Mouse (Mus musculus) hindbrain, embryonic 13.5 days (tissue): Measurements from ENCODE around the gene Glipr2. TPM values are rescaled to one million over a fixed set of nuclear protein-coding genes. Genes with fewer than 3 reads are reported as not detected.

Experiments used
- ATAC-seq: fragments of 200-750 bp; cut with Nextera tagmentation; 2 replicates; pipeline ENCODE4 v1.8.0; 2017; ENCODE audit warnings: moderate TSS enrichment; ENCODE audit not compliant: low FRiP score
- H3K27ac ChIP-seq: fragments of 300-500 bp; sonication (generic); 2 replicates; pipeline ENCODE4 v1.5.1; 2015; ENCODE audit warnings: inconsistent platforms, mild to moderate bottlenecking, moderate library complexity
- H3K27me3 ChIP-seq: fragments of 300-500 bp; sonication (generic); 2 replicates; pipeline ENCODE4 v1.6.1; 2015; ENCODE audit warnings: mild to moderate bottlenecking, inconsistent platforms
- H3K36me3 ChIP-seq: fragments of 300-500 bp; sonication (generic); 2 replicates; pipeline ENCODE4 v1.6.1; 2015; ENCODE audit warnings: mild to moderate bottlenecking, inconsistent platforms
- H3K4me1 ChIP-seq: fragments of 300-500 bp; sonication (generic); replicated peaks from 2 replicates; pipeline ENCODE4 v1.6.1; 2015; ENCODE audit warnings: inconsistent platforms
- H3K4me2 ChIP-seq: fragments of 300-500 bp; sonication (generic); 2 replicates; pipeline ENCODE4 v1.6.1; 2015; ENCODE audit warnings: inconsistent platforms, mild to moderate bottlenecking, moderate library complexity
- H3K4me3 ChIP-seq: fragments of 300-500 bp; sonication (generic); 2 replicates; pipeline ENCODE4 v1.5.1; 2015; ENCODE audit warnings: mild to moderate bottlenecking, inconsistent platforms
- H3K9ac ChIP-seq: fragments of 300-500 bp; sonication (generic); 2 replicates; pipeline ENCODE4 v1.6.1; 2015; ENCODE audit warnings: mild to moderate bottlenecking, inconsistent platforms
- H3K9me3 ChIP-seq: fragments of 300-500 bp; sonication (generic); 2 replicates; pipeline ENCODE4 v1.6.1; 2016; ENCODE audit warnings: inconsistent platforms
- whole genome bisulfite sequencing: fragments of 180-500 bp; shearing (Covaris S2); methylation state at CpG from one replicate; pipeline ENCODE4 v1.1.7; 2015; 5-methylcytosine and 5-hydroxymethylcytosine counted together
- polyA plus RNA-seq: library from polyadenylated mRNA; unstranded; fragments of >200 nt; fragmentation: Nextera tagmentation; extraction: Ambion mirVana; gene quantifications from 2 replicates; pipeline ENCODE4 v1.2.1, GENCODE M21; 2015

Glipr2 gene
- polyA plus RNA-seq, 1 experiment from 2014 or later = 48.5 TPM

DNA sequence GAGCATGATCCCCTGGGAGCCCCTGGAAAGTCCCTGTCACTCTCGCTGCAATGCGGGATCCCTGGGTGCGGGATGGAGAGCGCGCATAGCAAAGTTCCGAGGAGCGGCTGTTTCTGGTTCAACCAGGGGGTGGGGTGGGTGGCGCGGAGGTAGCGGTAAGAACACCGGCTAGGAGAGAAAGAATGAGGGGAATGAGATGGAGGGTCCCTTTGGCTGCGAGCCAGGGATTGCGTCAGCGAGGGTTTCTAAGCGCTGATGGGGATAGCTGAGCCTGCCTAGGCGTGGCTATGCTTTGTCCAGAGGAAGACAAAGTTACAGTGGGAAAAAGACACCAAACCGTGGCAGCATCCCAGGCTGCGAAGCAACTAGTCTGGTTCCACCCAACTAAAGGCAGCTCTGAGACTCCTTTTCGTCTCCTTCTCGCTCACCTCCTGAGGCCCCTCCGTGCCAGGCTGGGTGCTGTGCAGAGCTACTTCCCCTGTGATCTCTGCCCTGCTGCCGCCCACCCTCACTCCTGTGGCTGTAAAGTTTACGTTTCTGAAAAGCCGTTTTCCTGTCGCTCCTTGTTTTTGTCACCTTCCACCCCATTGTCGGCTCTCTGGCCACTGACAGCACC is 753 bp downstream of the Glipr2 start:
- ATAC-seq = peak; percentile 85
- Histone ChIP-seq H3K4me3 (peak overlapping the region; percentile 77), H3K4me2 (peak overlapping the region; percentile 91), H3K4me1 (peaks cover 22% of the 10 kb centered on the region), H3K27ac (peak overlapping the region; percentile 88), H3K27me3 (peaks cover 9% of the 10 kb centered on the region; the same call in 1 of the 2 replicates), H3K9me3 (no peaks in the 10 kb centered on the region), H3K9ac (peak overlapping the region; percentile 87), H3K36me3 (no peaks in the 10 kb centered on the region)
- under 1% methylated on average over 26 of the region's 26 CpGs for WGBS

DNA sequence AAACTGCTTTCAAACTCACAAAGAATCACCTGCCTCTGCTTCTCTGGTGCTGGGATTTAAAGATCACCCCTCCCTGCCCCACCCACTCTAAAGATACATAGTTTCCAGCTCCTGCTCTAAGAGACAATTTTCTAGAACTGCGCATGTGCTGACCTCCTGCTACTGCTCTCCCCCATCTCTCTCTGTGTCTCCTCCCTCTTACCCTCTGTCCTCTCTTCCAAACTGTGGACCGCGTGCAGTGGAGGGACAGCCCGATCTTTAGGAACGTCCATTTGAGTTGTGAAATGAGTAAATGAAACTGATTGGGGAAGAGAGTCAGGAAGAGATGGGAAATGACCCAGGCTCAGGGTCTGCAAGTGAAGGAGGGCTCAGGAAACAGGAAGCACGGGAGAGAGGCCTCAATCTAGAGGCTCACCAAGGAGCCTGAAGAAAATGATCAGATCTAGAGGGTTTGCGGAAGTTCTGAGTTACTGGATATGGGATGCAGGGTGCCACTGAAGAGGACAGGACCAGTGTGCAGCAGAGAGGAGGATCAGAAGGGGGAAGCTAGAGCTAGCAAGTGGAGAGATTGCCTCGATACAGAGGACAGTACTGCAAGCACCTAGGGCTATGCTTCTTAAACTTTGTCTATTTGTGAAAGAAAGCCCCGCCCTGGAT is 2.5 kb downstream of the Glipr2 start:
- Histone ChIP-seq H3K27ac (no peak overlapping the region), H3K27me3 (peaks cover 9% of the 10 kb centered on the region; the same call in 1 of the 2 replicates), H3K9me3 (no peaks in the 10 kb centered on the region), H3K4me1 (peaks cover 25% of the 10 kb centered on the region), H3K9ac (no peak overlapping the region), H3K4me2 (peak overlapping the region; percentile 91), H3K4me3 (no peak overlapping the region), H3K36me3 (no peaks in the 10 kb centered on the region)
- WGBS = 67% methylated on average over 9 of the region's 9 CpGs
- no peak for ATAC-seq

DNA sequence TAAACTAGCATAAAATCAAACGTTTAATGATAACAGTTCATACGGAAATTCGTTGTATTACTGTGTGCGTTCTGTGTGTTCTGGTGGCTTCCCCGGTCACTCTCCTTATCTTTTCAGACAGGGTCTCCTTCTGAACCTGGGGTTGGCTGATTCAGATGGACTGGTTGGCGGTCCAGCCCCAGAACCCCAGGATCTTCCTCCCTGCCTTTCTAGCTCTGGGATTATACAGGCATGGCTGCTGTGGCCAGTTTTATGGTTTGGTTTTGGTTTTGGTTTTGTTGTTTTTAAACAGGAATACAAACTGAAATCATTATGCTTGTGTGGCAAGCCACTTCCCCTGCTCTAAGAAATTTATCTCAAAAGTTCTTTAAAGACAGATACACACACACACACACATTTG is 3.0 kb downstream of the Glipr2 start:
- H3K27ac ChIP-seq = no peak overlapping the region
- peaks cover 28% of the 10 kb centered on the region for H3K4me1 ChIP-seq
- no peak overlapping the region for H3K9ac ChIP-seq
- no peaks in the 10 kb centered on the region for H3K36me3 ChIP-seq
- no peak for ATAC-seq
- no peaks in the 10 kb centered on the region for H3K9me3 ChIP-seq
- 90% methylated on average over 6 of the region's 6 CpGs for WGBS
- no peak overlapping the region for H3K4me3 ChIP-seq
- H3K4me2 ChIP-seq = no peak overlapping the region; the same call in 1 of the 2 replicates
- peaks cover 9% of the 10 kb centered on the region; the same call in 1 of the 2 replicates for H3K27me3 ChIP-seq

DNA sequence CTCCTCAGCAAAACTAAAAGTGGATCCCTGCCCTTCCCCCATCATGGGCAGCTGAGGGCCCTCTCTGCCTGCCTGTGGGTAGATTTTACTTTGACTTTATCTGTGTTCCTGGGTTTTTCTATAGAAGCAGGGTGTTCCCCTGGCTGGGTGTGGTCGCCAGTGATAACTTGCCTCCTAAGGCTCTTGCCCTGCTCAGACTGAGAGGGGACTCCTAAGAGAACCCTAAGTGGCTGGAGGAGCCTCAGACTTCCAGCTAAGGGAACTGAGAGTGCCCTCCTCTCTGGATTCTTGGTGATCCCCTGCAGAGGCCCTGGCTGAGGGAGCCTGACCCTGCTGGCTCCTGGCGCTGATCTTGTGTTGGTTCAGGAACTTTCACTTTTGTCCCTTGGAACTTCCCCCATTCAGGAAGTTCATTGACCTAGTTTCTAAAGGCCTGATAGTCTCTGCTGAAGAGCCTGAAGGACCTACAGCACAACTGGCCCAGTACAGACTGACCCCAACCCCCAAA is 7.2 kb downstream of the Glipr2 start:
- Histone ChIP-seq H3K27me3 (no peaks in the 10 kb centered on the region), H3K36me3 (peaks cover 7% of the 10 kb centered on the region; the same call in 1 of the 2 replicates), H3K4me2 (no peak overlapping the region), H3K9ac (no peak overlapping the region), H3K4me3 (no peak overlapping the region), H3K27ac (no peak overlapping the region), H3K9me3 (no peaks in the 10 kb centered on the region), H3K4me1 (peaks cover 29% of the 10 kb centered on the region)
- no peak for ATAC-seq
- WGBS = 54% methylated on average over 2 of the region's 2 CpGs

DNA sequence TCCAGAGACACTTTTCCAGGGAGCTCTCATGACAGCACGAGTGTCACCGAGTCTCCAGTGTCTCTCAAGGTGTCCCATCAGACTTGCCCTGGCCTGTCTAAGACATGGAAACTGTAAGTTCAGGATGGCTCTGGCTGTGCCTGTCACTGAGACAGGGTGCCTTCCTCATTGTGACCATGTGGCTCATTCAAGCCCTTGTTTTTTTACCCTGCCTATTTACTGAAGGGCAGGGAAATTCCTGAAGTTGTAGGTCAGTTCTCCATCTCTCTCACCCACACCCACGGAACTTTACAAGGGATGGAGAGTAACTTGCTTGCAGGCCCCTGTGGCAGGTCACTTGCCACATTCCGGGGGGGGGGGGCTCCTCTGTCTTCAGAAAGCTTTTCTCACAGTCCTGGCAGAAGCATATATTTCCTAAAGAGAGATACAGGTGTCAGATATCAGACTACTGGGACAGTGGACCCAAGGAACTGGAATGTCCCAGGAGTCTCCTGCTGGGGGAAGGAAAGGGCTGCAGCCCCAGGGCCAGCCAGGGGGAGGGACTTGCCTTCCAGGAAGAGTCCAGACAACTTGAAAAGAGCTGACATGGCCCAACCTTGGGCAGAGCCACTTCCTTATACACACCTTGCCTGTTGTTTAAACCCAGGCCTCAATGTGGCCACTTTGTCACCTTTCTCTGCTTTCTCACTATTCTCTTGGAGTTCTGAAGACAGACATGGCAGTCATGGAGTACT is 7.9 kb downstream of the Glipr2 start:
- Histone ChIP-seq H3K27ac (no peak overlapping the region), H3K4me3 (no peak overlapping the region), H3K4me2 (no peak overlapping the region), H3K36me3 (peaks cover 7% of the 10 kb centered on the region; the same call in 1 of the 2 replicates), H3K4me1 (peaks cover 29% of the 10 kb centered on the region), H3K9me3 (no peaks in the 10 kb centered on the region), H3K27me3 (no peaks in the 10 kb centered on the region), H3K9ac (no peak overlapping the region)
- WGBS = 65% methylated on average over 4 of the region's 4 CpGs
- no peak for ATAC-seq

DNA sequence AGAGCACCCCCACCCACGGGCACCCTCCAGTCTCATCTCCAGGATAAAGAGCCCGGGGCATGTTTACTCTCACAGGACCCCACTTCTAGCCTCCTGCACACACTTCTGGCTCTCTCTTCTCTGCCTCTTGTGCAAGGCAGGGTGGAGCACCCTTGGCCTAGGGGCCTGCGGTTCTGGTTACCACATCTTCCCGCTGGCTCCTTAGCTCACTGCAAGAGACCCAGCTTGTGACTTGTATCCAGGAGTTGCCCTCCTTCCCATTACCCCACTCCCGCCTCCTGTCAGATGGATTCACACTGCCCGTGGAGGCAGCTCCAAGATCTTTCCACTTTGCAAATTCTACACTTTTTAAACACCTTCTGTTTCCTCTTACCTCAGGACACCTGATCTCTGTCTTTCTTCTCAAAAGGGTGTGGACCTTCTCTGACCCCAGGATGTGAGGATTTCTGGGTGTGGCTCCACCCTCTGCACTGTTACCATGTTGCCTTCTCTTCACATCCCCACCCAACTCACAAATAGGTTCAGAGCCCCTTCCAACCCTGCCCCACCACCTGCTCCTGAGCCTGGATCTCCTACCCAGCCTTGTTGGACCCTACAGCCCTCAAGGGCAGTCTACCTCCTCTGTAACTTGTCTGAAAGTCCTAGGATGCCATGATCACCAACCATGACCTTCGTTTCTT is 8.8 kb downstream of the Glipr2 start:
- no peak overlapping the region for H3K9ac ChIP-seq
- ATAC-seq = no peak
- H3K4me2 ChIP-seq = no peak overlapping the region
- 93% methylated on average over 7 of the region's 7 CpGs for WGBS
- no peak overlapping the region for H3K27ac ChIP-seq
- no peaks in the 10 kb centered on the region for H3K27me3 ChIP-seq
- H3K4me3 ChIP-seq = no peak overlapping the region
- peaks cover 13% of the 10 kb centered on the region; the same call in 1 of the 2 replicates for H3K36me3 ChIP-seq
- peaks cover 29% of the 10 kb centered on the region for H3K4me1 ChIP-seq
- no peaks in the 10 kb centered on the region for H3K9me3 ChIP-seq

DNA sequence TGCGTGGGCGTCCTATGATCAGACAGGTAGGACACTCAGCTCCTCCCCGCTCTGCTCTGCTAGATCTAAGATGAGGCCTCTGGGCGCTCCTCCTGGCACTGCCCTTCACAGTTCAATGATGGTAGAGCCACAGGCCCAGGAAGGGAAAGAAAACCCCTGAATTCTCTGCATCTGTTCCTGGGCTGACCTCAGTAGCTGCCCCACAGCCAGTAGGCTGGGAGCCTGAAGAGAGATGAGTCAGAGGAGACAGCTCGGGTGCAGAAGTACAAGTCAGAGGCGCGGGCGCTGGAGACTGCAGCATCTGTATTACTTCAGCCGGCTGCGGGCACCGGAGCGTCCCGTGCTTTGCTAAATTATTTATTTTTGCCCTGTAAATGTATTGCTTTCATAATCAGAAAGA is 11.4 kb downstream of the Glipr2 start:
- Histone ChIP-seq H3K36me3 (peaks cover 14% of the 10 kb centered on the region; the same call in 1 of the 2 replicates), H3K4me1 (peaks cover 45% of the 10 kb centered on the region), H3K9me3 (no peaks in the 10 kb centered on the region), H3K27me3 (no peaks in the 10 kb centered on the region), H3K9ac (peak overlapping the region; percentile 53; the same call in 1 of the 2 replicates), H3K4me3 (no peak overlapping the region), H3K27ac (no peak overlapping the region), H3K4me2 (no peak overlapping the region)
- 54% methylated on average over 13 of the region's 13 CpGs for WGBS
- no peak for ATAC-seq

DNA sequence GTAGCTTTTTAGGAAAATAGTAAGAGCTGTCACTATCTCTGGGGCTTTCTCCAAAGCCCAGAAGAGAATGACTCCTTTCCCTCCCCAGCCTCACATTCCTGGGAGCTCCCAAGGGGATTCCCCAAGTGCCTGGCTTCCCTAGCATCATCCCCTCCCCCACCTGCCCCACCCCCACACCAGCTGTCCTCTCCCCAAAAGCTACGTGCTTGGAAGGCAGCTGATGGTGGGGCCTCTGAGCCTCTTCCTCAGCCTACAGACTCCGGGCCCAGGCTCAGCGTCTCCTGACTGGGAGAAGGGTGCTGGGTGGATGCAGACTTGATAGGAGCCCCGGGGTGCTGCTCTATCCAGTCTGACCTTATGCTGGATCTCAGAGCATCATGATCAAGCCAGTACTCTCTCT is 12.2 kb downstream of the Glipr2 start:
- WGBS = 7% methylated on average over 4 of the region's 4 CpGs
- Histone ChIP-seq H3K4me1 (peaks cover 47% of the 10 kb centered on the region), H3K4me2 (no peak overlapping the region), H3K36me3 (peaks cover 14% of the 10 kb centered on the region; the same call in 1 of the 2 replicates), H3K27me3 (no peaks in the 10 kb centered on the region), H3K4me3 (no peak overlapping the region), H3K9me3 (no peaks in the 10 kb centered on the region), H3K27ac (no peak overlapping the region), H3K9ac (peak overlapping the region; percentile 43; the same call in 1 of the 2 replicates)
- ATAC-seq = no peak

DNA sequence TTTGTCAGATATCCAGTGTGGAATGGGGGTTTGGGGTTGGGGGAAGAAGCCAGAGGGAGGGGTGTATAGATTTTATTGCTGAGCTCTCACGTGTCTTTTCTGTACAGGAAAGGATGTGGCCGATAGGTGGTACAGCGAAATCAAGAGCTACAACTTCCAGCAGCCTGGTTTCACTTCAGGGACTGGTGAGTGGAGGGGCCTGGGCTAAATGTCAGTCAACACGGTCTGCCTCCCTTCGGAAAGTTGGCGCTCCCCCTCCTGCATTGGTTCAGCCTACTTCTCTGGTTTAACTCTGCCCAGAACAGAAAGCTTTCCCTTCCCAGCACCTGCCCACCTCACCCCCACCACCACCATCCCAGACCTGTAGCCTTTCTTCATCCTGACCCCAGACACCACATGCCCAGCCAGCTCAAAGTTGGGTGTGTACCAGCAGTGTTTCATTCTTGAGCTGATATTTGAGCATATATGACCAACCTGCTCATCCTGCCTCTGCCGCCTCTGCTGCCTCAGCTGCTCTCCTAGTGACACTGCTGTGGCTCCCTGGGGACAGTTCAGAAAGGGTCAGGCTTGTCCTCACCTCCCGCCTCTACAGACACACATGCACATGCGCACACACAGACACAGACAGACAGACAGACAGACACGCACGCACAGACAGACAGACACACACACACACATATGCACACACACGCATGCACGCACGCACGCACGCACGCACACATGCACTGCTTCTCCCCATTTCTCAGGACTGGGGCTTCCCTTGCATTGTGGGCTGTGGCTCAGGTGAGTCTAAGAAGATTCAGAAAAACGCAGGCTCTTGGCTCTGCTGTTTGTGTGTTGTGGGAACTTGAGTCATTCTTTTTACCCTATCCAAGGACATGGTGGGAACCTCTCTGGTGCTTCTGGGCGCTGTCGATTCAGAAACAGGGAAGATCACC is 13.5 kb downstream of the Glipr2 start:
- H3K4me1 ChIP-seq = peaks cover 39% of the 10 kb centered on the region
- H3K4me2 ChIP-seq = no peak overlapping the region
- H3K36me3 ChIP-seq = peaks cover 14% of the 10 kb centered on the region; the same call in 1 of the 2 replicates
- no peak overlapping the region for H3K27ac ChIP-seq
- H3K4me3 ChIP-seq = no peak overlapping the region
- no peak for ATAC-seq
- H3K9ac ChIP-seq = no peak overlapping the region
- no peaks in the 10 kb centered on the region for H3K9me3 ChIP-seq
- 82% methylated on average over 20 of the region's 20 CpGs for WGBS
- H3K27me3 ChIP-seq = no peaks in the 10 kb centered on the region

DNA sequence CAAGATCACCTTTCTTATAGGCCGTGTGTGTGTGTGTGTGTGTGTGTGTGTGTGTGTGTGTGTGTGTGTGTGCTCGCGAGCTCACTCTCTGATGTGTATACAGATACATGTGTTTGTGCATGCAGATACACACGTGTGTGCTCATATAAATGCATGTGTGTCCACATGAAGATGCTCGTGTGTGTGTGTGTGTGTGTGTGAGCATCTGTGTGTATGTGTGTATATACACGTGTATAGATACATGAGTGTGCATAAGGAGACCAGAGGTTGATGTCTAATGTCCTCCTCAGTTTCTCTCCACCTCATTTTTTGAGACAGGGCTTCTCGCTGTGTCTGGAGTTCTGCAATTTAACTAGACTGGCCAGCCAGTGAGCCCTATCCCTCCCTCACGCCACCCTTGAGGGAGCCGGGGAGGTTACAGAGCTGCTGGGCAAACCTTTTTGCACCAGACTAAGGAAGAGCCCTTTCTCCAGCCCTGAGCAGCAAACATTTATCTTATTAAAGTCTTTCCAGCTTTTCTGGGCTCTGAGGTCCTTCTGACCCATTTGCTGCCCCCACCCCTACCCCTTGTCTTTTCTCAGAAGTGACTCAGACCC is 14.4 kb downstream of the Glipr2 start:
- ATAC-seq = no peak
- H3K27ac ChIP-seq = peak overlapping the region; percentile 48
- H3K4me1 ChIP-seq = peaks cover 39% of the 10 kb centered on the region
- WGBS = 63% methylated on average over 9 of the region's 9 CpGs
- H3K9ac ChIP-seq = no peak overlapping the region
- H3K4me3 ChIP-seq = no peak overlapping the region
- H3K9me3 ChIP-seq = no peaks in the 10 kb centered on the region
- no peaks in the 10 kb centered on the region for H3K27me3 ChIP-seq
- H3K4me2 ChIP-seq = peak overlapping the region; percentile 23; the same call in 1 of the 2 replicates
- H3K36me3 ChIP-seq = peaks cover 7% of the 10 kb centered on the region; the same call in 1 of the 2 replicates
